Mouse (Mus musculus): ENCODE measurements around the gene Gfra1. TPM values are rescaled to one million over a fixed set of nuclear protein-coding genes. Genes with fewer than 3 reads are reported as not detected.

Gene Gfra1
- 1 to 10 TPM; 3.0 to 4.0 TPM for total RNA-seq (2021)
- long read RNA-seq, experiment 1, partial matches to known transcripts: 0 of 2 reads
- long read RNA-seq, experiment 1, other reads (novel, unspliced or antisense): 2 of 2 reads
- long read RNA-seq, experiment 2, full-length matches to known transcripts: 1 of 1 reads
- long read RNA-seq, experiment 2, partial matches to known transcripts: 0 of 1 reads
- long read RNA-seq, experiment 2, other reads (novel, unspliced or antisense): 0 of 1 reads

GRCm38 (mm10) chr19:58455496-58456061, at the start of gene Gfra1:
Gene Gfra1, minus strand, starts transcription at chr19:58455909.
- Histone ChIP-seq H3K27ac (peak within 1 kb of the TSS; percentile 56), H3K4me3 (peak within 1 kb of the TSS; percentile 72)
- peak; percentile 29; the same call in 1 of the 2 replicates for TF ChIP-seq CTCF (IDR thresholded peaks at IDR 0.05)
- DNase-seq: peak; percentile 60
- intact Hi-C loops (cut with DNase I): no loop called here

- intact Hi-C loops (cut with DNase I): no loop called here
- Histone ChIP-seq H3K4me3 (no peak overlapping the region), H3K27ac (no peak overlapping the region)
- DNase-seq: no peak
- no peak for TF ChIP-seq CTCF (IDR thresholded peaks at IDR 0.05)
Observed at GRCm38 (mm10) chr19:58500049-58500448, 44.3 kb upstream of the Gfra1 start.

DNA sequence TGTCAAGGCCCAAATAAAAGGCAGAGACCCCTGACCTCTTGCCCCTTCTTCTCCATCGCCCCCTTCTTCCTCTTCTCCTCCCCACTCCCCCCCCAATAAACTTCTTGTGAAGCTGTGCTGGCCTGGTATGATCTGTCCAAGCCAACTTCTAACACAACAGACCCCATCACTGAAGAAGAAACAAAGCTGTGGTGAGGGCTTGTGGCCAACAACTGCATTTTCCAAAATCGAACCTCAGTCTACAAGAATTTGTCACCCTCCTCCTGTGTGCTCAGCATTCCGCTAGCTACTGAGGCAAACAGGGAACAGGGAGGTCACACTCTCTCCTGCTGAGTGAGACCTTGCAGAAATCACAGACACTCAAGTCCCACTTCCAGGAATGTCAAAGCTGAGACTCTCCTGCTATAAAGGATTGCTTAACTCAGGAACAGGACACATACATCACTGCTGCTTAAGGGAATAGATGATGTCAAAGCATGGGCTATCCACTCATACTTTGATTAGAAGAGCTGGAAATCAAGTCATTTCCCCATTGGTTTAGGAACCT, 43.8 kb upstream of the Gfra1 start:
- intact Hi-C loops (cut with DNase I): no loop called here
- H3K4me3 ChIP-seq: no peak overlapping the region
- H3K27ac ChIP-seq: no peak overlapping the region
- TF ChIP-seq CTCF (IDR thresholded peaks at IDR 0.05): no peak
- no peak for DNase-seq

GRCm38 (mm10) chr19:58497106-58497505, 41.4 kb upstream of the Gfra1 start:
- intact Hi-C loops (cut with DNase I): no loop called here
- H3K4me3 ChIP-seq: no peak overlapping the region
- DNase-seq: no peak
- no peak for TF ChIP-seq CTCF (IDR thresholded peaks at IDR 0.05)
- H3K27ac ChIP-seq: no peak overlapping the region

DNA sequence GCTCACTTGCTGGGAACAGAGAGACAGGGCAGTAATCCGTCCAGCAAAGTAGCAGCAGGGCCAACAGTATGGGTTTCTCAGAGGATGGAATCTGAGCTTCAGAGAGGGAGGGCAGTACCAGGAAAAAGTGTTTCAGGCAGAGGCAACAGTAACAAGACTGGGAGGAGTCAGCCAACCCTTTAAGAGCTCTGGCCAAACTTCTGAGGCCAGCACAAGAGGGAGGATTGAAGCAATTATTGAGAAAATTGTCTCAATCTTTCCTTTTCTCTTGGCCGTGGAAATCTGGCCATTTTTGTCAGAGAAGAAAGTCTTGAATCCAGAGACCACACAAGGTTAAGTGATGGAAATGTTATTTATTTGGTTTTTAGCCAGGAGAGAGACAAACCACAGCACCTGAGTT, 31.0 kb upstream of the Gfra1 start:
- no peak overlapping the region for H3K27ac ChIP-seq
- H3K4me3 ChIP-seq: no peak overlapping the region
- no peak for DNase-seq
- intact Hi-C loops (cut with DNase I): no loop called here
- no peak for TF ChIP-seq CTCF (IDR thresholded peaks at IDR 0.05)

DNA sequence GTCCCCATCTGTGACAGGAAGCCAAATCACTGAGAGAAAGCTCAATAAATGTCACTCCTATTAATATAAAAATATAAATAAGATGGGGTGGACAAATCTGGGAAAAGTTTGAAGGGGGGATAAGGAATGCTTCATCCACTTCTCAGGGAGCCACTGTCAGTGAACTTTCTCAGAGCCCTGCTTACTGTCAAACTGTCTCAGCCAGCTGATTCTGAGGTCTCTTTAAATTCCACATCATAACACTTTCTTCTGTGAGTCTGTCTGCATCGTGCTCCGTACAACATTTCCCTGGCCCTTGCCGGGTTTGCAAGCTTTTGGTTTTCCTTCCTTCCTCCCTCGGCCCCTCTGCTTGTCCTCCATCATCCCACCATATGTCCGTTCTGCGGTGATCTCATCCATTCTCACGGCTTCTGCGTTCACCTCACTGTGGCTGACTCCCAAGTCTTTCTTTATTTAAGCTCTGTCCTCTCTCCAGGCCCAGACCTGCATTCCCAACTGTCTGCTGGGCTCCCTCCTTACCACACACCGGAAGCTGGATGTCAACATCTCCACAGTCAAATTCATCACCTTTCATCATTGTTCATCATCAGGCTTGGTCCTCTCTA, 26.8 kb upstream of the Gfra1 start:
- no peak for TF ChIP-seq CTCF (IDR thresholded peaks at IDR 0.05)
- DNase-seq: no peak
- intact Hi-C loops (cut with DNase I): no loop called here
- Histone ChIP-seq H3K4me3 (no peak overlapping the region), H3K27ac (no peak overlapping the region)

GRCm38 (mm10) chr19:58474251-58474650, 18.5 kb upstream of the Gfra1 start:
- DNase-seq: no peak
- no peak overlapping the region for H3K27ac ChIP-seq
- intact Hi-C loops (cut with DNase I): no loop called here
- TF ChIP-seq CTCF (IDR thresholded peaks at IDR 0.05): no peak
- H3K4me3 ChIP-seq: no peak overlapping the region

- DNase-seq: peak; percentile 84
- TF ChIP-seq CTCF (IDR thresholded peaks at IDR 0.05): peak; percentile 98
- intact Hi-C loops (cut with DNase I): loop anchor here (5.0 to 10.0 kb wide), 5 partner anchors 397 to 817 kb away; no protein-coding TSS in a partner anchor
- H3K4me3 ChIP-seq: no peak overlapping the region
- H3K27ac ChIP-seq: no peak overlapping the region
Observed at GRCm38 (mm10) chr19:58469421-58469820, 13.7 kb upstream of the Gfra1 start.

DNA sequence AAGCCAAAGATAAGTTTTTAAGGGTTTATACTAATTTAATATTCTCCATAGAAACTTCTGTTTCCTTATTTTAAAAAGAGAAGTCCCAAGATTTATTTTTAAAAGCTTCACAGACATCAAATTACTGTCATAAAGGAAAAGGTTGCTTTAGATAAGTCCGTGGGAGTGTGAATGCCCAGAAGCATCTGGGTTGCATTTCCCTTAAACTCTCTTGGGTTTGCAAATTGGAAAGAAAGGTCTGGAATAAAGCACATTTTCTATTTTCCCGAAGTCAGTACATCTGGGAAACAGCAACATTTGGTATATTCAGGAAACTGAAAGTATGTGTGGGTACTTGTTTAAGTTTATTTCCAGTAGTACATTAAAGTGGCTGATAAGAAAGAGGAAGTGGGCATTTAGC, 12.6 kb upstream of the Gfra1 start:
- intact Hi-C loops (cut with DNase I): loop anchor here (5.0 to 10.0 kb wide), 5 partner anchors 396 to 816 kb away; no protein-coding TSS in a partner anchor
- no peak overlapping the region for H3K27ac ChIP-seq
- H3K4me3 ChIP-seq: no peak overlapping the region
- DNase-seq: no peak
- no peak for TF ChIP-seq CTCF (IDR thresholded peaks at IDR 0.05)

DNA sequence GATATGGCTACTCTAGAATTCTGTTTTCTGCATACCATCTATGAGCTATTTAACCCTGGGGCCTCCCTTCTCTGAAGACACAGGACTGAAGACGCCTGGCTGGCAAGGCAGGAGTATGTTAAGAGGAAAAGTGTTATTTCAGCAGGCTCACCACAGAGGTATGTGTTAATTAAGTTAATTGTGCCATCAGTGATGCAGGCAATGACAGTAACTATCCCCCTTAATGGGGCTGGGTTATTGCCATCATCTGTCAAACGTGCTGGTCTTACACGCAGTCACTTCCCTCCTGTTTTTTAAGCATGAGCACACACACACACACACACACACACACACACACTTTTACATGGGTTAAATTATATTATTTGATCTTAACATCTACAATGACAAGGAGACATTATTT, 8.0 kb upstream of the Gfra1 start:
- TF ChIP-seq CTCF (IDR thresholded peaks at IDR 0.05): no peak
- Histone ChIP-seq H3K4me3 (no peak overlapping the region), H3K27ac (no peak overlapping the region)
- no peak for DNase-seq
- intact Hi-C loops (cut with DNase I): loop anchor here (10.0 kb wide), 2 partner anchors 559 to 649 kb away; no protein-coding TSS in a partner anchor

DNA sequence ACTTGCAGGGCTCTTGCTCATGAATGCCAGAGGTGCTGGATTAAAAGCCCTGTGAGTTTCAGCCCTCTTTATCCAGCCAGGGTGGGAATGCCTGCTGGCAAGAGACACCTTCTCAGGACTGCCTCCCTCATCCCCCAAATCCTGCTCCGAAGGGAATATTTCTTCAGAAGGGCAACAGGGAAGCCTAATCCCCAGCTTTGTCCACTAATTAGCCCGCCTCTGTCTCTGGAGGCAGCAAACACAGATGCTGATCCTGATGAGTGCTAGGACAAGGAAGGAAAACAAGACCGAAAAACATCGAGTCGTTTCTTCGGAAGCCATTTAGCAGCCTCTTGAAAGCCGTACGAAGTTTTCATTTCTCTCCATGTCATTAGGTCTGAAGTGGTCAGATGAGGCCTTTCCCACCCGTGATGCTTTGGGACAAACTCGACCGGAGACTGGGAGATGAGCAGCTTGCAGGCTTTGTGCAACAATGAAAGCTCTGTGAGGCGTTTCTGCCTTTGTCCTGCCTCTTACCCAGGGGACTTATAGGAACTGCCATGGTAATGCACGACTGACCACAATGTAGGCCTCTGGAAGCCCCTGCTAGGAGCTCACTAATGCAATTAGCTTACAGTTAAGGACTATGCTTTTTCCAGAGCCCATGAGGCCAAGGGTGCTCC, 4.8 kb upstream of the Gfra1 start:
- intact Hi-C loops (cut with DNase I): loop anchor here (10.0 kb wide), 2 partner anchors 556 to 646 kb away; no protein-coding TSS in a partner anchor
- no peak for TF ChIP-seq CTCF (IDR thresholded peaks at IDR 0.05)
- no peak overlapping the region for H3K4me3 ChIP-seq
- H3K27ac ChIP-seq: no peak overlapping the region
- DNase-seq: no peak

DNA sequence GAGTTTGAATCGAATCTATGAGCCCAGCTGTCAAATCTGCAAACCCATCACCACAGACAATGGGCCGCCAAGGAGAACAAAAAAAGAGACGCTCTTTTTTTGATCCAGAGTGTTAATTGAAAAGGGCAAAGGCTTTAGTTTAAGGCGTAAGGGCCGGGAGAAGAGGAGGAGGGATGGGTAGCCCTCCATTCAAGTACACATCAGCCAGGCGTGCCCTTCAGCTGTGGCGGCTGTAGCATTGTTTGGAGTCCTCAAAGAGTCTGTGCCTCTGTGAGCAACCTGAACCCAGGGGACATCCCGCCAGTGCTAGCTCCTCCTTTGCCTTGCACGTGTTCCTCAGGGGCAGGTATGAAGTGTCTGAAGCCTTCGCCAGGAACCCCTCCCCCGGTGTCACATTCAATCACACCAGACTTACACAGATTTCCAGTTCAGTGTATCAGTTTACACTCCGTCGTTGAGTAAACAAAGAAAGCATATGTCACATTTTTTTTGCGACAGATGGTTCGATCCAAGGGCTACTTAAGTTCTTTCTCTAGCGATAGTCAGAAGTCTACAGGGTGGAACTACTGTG, 867 bp upstream of the Gfra1 start:
- intact Hi-C loops (cut with DNase I): no loop called here
- Histone ChIP-seq H3K4me3 (no peak overlapping the region; the same call in 1 of the 2 replicates), H3K27ac (no peak overlapping the region)
- TF ChIP-seq CTCF (IDR thresholded peaks at IDR 0.05): no peak
- no peak for DNase-seq

Data from gastrocnemius, adult 2 months (tissue).